Mouse (Mus musculus) hindbrain, embryonic 13.5 days (tissue): ENCODE data around the gene Icos. TPM values are rescaled to one million over a fixed set of nuclear protein-coding genes. Genes with fewer than 3 reads are reported as not detected.
A peak's percentile ranks its signal among the peaks of the same experiment; 100 is the strongest.

ENCODE experiments used
- ATAC-seq: fragments of 200-750 bp; cut with Nextera tagmentation; 2 replicates; pipeline ENCODE4 v1.8.0; 2017; ENCODE audit warnings: moderate TSS enrichment; ENCODE audit not compliant: low FRiP score
- H3K27ac ChIP-seq: fragments of 300-500 bp; sonication (generic); 2 replicates; pipeline ENCODE4 v1.5.1; 2015; ENCODE audit warnings: inconsistent platforms, mild to moderate bottlenecking, moderate library complexity
- H3K27me3 ChIP-seq: fragments of 300-500 bp; sonication (generic); 2 replicates; pipeline ENCODE4 v1.6.1; 2015; ENCODE audit warnings: mild to moderate bottlenecking, inconsistent platforms
- H3K36me3 ChIP-seq: fragments of 300-500 bp; sonication (generic); 2 replicates; pipeline ENCODE4 v1.6.1; 2015; ENCODE audit warnings: mild to moderate bottlenecking, inconsistent platforms
- H3K4me1 ChIP-seq: fragments of 300-500 bp; sonication (generic); replicated peaks from 2 replicates; pipeline ENCODE4 v1.6.1; 2015; ENCODE audit warnings: inconsistent platforms
- H3K4me2 ChIP-seq: fragments of 300-500 bp; sonication (generic); 2 replicates; pipeline ENCODE4 v1.6.1; 2015; ENCODE audit warnings: inconsistent platforms, mild to moderate bottlenecking, moderate library complexity
- H3K4me3 ChIP-seq: fragments of 300-500 bp; sonication (generic); 2 replicates; pipeline ENCODE4 v1.5.1; 2015; ENCODE audit warnings: mild to moderate bottlenecking, inconsistent platforms
- H3K9ac ChIP-seq: fragments of 300-500 bp; sonication (generic); 2 replicates; pipeline ENCODE4 v1.6.1; 2015; ENCODE audit warnings: mild to moderate bottlenecking, inconsistent platforms
- H3K9me3 ChIP-seq: fragments of 300-500 bp; sonication (generic); 2 replicates; pipeline ENCODE4 v1.6.1; 2016; ENCODE audit warnings: inconsistent platforms
- WGBS: fragments of 180-500 bp; shearing (Covaris S2); methylation state at CpG from one replicate; pipeline ENCODE4 v1.1.7; 2015; 5-methylcytosine and 5-hydroxymethylcytosine counted together
- polyA plus RNA-seq: library from polyadenylated mRNA; unstranded; fragments of >200 nt; fragmentation: Nextera tagmentation; extraction: Ambion mirVana; gene quantifications from 2 replicates; pipeline ENCODE4 v1.2.1, GENCODE M21; 2015

Icos gene
- polyA plus RNA-seq = 0.08 and 0.49 TPM in 2 replicates

DNA sequence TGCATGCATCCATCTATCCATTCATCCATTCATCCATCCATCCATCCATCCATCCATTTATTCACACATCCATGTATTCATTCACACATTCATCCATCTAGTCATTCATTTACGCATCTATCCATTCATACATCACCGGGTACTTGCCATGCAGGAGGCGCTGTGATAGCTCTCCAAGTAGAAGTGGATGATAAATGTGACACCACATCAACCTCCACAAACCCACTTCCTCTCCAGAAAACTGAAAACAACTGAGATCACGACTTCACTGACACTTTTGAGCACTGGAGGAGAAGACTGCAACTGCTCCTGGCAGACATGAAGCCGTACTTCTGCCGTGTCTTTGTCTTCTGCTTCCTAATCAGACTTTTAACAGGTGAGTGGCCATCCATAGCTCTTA, at the start of gene Icos:
Gene Icos (plus strand): TSS at position 287 of the 400 bp plus-strand sequence.
- no peak for ATAC-seq
- no peaks in the 10 kb centered on the region for H3K36me3 ChIP-seq
- H3K9me3 ChIP-seq = no peaks in the 10 kb centered on the region
- H3K27me3 ChIP-seq = no peaks in the 10 kb centered on the region
- no peak within 1 kb of the TSS for H3K4me3 ChIP-seq
- H3K27ac ChIP-seq = no peak within 1 kb of the TSS
- H3K9ac ChIP-seq = no peak within 1 kb of the TSS
- H3K4me1 ChIP-seq = 0 out of 2 replicates have a peak, but pooled peaks cover 4% of the 10 kb centered on the region
- 87% methylated on average over 6 of the region's 6 CpGs for WGBS
- no peak within 1 kb of the TSS for H3K4me2 ChIP-seq

DNA sequence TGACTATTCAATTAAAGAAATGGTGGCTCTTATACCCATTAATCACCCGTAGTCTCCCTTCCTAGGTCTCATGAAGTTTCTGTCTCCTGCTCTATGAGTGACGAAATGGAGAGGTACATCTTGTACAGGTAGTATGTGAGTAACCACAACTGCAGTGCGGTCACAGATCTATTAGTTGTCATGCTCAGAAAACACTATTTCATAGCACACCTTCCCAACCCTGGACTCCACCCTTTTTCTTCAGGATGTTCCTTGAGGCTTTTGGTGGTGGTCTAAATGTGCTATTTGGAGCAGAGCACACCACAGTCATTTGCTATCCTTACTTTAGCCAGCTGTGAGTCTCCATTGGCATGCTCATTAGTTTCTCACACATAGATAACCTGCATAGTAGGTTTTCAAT, 48.7 kb upstream of the Icos start:
- WGBS = 95% methylated on average over 3 of the region's 3 CpGs
- H3K4me3 ChIP-seq = no peak overlapping the region
- H3K4me2 ChIP-seq = no peak overlapping the region
- H3K27me3 ChIP-seq = no peaks in the 10 kb centered on the region
- H3K9ac ChIP-seq = no peak overlapping the region
- no peak overlapping the region for H3K27ac ChIP-seq
- no peaks in the 10 kb centered on the region for H3K4me1 ChIP-seq
- no peak for ATAC-seq
- no peaks in the 10 kb centered on the region for H3K9me3 ChIP-seq
- H3K36me3 ChIP-seq = no peaks in the 10 kb centered on the region

DNA sequence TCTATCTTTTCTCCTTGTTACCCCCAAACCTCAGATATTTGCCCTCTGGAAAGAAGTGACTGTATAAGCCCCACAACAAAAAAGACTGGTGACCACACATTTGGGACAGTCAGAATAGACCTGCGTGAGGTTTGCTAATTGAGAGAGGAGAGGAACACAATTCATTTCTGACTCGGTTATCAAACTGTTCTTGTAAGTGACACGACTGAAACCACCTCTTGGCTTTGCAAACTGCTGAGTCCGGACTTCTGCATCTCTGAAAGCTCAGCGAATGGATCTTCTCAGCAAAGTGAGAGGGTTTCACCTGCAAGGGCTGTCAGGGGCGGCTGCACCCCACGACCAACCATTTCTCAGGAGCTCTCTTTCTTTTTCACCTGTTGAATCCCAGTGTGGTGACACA, 47.3 kb upstream of the Icos start:
- Histone ChIP-seq H3K27me3 (no peaks in the 10 kb centered on the region), H3K36me3 (no peaks in the 10 kb centered on the region), H3K27ac (no peak overlapping the region), H3K4me3 (no peak overlapping the region), H3K9ac (no peak overlapping the region), H3K4me2 (no peak overlapping the region), H3K9me3 (no peaks in the 10 kb centered on the region), H3K4me1 (no peaks in the 10 kb centered on the region)
- ATAC-seq = no peak
- 85% methylated on average over 7 of the region's 7 CpGs for WGBS

DNA sequence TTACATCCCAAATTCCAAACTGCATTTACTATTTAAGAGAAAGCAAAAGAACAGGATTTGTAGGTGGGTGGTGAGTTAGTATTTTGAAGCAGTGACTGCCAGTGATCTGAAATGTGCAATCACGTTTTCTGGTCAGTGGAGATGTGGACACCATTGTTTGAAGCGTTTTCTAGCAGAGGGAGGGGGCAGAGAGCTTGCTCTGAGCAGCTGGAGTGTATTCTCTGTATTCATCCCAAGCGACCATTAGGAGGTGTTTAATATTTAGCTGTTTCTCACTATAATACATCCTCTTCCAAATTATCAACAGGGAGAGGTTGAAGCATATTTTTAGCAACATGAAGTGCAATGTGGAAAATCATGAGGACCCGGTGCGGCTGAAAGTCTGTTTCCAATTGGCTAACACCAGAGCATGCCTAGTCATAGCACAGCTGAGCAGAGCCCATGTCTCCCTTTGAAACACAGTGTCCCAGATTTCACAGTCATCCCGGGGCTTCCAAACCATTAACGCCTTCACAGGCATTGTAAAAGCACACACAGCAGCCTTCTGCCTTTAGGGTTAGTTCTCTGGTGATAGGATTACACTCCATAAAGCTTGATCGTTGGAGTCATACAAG, 41.7 kb upstream of the Icos start:
- Histone ChIP-seq H3K27me3 (no peaks in the 10 kb centered on the region), H3K4me3 (no peak overlapping the region), H3K9ac (no peak overlapping the region), H3K4me1 (no peaks in the 10 kb centered on the region; the same call in none of the 2 replicates), H3K27ac (no peak overlapping the region), H3K9me3 (no peaks in the 10 kb centered on the region), H3K36me3 (no peaks in the 10 kb centered on the region), H3K4me2 (peak overlapping the region; percentile 3; the same call in 1 of the 2 replicates)
- ATAC-seq = peak; percentile 65; the same call in 1 of the 2 replicates
- 49% methylated on average over 8 of the region's 8 CpGs for WGBS

DNA sequence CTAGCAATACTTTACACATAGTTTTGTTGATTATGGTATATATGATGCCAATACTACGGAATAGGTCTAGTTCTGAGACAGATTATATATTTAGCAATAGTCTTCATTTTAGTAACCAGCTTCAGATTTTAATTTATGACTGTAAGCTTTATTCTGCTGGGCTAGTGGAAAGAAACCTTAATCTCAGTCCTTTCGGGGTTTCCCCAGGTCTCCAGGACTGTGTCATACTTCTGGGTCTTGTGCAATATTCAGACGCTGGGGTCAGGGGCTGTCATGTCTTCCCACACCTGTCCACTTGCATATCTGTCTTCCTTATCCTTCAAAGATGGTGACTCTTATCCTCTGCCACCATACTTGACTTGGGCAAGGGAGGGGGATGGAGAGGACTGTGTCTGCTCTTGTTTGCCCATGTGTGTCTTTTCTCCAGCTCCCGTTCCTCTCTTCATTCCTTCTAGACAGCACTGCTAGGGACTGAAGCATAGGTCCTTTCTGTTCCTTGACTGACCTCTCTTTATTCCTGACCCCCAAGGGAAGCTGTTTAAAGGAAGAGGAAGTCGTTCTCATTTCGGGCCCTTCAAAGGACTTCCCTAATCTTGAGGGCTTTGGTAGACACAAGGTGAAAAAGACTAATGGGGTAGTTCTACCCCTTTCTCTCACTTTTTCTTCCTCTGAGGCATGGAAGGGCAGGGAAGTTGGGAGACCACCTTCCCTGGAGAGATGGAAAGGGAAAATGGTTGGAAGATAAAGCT, 40.6 kb upstream of the Icos start:
- Histone ChIP-seq H3K4me2 (no peak overlapping the region), H3K9me3 (no peaks in the 10 kb centered on the region), H3K4me1 (no peaks in the 10 kb centered on the region; the same call in none of the 2 replicates), H3K4me3 (no peak overlapping the region), H3K27me3 (no peaks in the 10 kb centered on the region), H3K27ac (no peak overlapping the region), H3K9ac (no peak overlapping the region), H3K36me3 (no peaks in the 10 kb centered on the region)
- WGBS = 88% methylated on average over 6 of the region's 6 CpGs
- ATAC-seq = no peak

DNA sequence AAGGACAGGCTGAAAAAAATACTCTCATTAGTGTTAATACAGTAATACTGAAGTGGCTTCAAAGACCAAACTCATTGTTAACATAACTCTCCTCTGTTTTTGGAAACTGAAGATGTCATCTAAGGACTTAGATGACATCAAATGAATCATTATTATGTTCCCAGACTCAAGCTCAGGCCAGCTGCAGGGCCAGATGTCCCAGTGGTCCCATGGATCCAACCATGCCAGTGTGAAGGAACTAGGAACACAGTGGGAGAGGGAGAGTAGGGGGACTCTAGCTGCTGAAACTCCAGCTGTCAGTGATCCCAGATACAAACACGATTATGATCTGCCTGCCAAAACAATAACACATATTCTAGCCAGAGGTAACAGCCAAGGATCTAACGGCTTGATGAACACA, 39.5 kb upstream of the Icos start:
- H3K9ac ChIP-seq = no peak overlapping the region
- H3K27ac ChIP-seq = no peak overlapping the region
- no peaks in the 10 kb centered on the region for H3K9me3 ChIP-seq
- H3K4me2 ChIP-seq = no peak overlapping the region
- no peak overlapping the region for H3K4me3 ChIP-seq
- H3K4me1 ChIP-seq = no peaks in the 10 kb centered on the region; the same call in none of the 2 replicates
- no peaks in the 10 kb centered on the region for H3K27me3 ChIP-seq
- ATAC-seq = no peak
- 87% methylated on average over 2 of the region's 2 CpGs for WGBS
- H3K36me3 ChIP-seq = no peaks in the 10 kb centered on the region

DNA sequence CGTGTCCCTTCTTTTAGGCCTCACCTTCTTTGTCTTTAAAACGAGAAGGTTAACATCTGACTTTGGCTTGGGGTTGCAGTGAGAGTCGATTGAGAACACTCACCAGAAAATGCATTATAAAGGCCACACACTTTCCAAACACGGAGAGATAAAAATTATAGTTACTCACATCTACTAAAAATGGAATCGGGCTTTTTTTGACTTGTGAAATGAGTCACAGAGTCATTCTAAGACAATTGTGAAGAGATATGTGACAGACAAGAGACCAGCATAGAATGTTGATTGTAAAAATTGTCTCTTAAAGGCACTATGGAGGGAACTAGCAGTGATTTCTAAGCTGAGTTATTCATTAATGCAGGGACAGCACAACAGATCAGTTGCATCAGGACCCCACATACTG, 38.8 kb upstream of the Icos start:
- ATAC-seq = no peak

DNA sequence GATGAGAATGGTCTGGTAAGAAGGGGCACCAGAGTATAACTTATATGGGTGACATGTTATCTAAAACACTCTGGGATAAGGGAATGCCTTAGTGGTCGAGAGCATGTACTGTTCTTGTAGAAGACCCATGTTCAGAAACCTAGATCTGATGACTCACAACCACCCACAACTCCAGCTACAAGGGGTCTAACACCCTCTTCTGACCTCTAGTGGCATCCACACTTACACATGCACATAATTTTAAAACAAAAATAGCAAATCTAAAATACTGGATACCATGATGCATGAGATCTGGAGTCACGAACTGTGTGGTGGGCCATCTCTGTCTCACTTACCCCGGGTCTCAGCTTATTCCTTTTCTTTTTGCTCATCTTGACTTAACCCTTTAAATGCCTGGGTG, 37.7 kb upstream of the Icos start:
- H3K27me3 ChIP-seq = no peaks in the 10 kb centered on the region
- no peak overlapping the region for H3K4me3 ChIP-seq
- H3K9ac ChIP-seq = no peak overlapping the region
- H3K4me1 ChIP-seq = no peaks in the 10 kb centered on the region; the same call in none of the 2 replicates
- no peaks in the 10 kb centered on the region for H3K36me3 ChIP-seq
- ATAC-seq = no peak
- no peak overlapping the region for H3K27ac ChIP-seq
- 88% methylated on average over 3 of the region's 3 CpGs for WGBS
- no peak overlapping the region for H3K4me2 ChIP-seq
- H3K9me3 ChIP-seq = no peaks in the 10 kb centered on the region

More for the DNA sequence above, 38.8 kb upstream of the Icos start:
- Histone ChIP-seq H3K4me1 (no peaks in the 10 kb centered on the region; the same call in none of the 2 replicates), H3K27ac (no peak overlapping the region), H3K4me2 (no peak overlapping the region), H3K27me3 (no peaks in the 10 kb centered on the region), H3K9me3 (no peaks in the 10 kb centered on the region), H3K36me3 (no peaks in the 10 kb centered on the region), H3K4me3 (no peak overlapping the region), H3K9ac (no peak overlapping the region)
- 87% methylated on average over 5 of the region's 5 CpGs for WGBS

DNA sequence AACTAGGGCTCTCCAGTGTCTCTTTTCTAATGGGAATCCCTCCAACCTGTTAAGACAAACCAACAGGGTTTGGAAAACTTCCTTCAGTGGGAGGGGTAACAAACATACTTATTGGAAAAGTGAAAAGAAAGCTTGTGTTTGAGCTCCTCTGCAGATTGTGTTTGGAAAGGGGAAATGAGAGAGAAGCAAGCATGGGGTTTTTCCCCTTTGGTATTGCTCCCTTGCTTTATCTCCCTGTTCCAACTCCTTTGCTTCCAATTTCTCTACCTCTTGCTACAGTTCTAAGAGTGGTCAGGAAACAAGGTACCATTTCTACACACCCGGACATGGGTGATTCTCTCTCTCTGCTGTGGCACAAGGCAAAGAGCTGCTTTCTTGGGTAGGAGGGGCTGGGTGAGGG, 37.1 kb upstream of the Icos start:
- 79% methylated on average over 1 of the region's 1 CpGs for WGBS
- Histone ChIP-seq H3K9ac (no peak overlapping the region), H3K4me2 (no peak overlapping the region)

DNA sequence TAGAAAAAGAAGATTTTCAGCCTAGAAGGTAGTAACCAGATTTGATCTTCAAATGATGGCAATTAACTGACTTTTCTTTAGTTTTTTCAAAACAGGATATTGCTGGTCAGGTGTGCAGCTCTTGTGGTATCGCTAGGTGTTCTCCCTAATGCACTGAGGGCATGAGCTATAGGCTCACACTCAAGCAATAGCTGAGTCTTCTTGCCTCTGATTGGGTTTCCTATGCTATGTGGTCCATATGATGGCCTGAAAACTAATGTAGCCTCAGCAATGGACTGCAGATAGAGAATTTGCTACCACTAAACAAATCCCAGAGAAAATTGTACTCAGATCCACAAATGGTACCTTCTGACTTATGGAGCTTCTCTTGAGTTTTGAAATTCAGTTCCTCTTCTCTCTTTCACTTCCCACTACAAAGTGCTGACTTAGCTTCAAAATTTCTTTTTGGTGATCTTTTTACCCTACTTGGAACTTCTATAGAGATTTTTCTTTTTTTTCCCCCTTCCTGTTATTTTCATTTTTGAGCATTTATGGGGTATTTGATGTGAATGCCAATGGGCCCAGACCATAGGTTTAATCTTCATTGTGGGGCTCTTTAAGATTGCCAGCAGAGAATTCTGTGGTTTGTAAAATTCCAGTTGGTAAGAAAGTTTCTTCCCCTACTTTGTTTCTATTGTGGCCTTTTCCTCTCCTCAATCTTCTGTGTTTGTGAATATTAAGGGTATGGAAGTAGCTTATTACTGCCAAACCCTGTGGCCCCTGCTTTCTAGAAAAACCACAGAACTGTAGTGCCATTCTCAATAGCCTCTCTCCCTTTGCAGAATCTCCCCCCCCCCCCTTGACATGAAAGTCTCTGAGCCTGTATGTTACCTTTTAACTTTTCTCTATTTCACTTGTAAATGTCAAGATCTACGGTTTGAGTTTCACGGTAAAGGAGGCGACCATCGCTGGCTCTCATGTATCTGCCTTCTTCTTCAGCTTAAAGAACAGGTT, 36.4 kb upstream of the Icos start:
- no peak overlapping the region for H3K4me2 ChIP-seq
- H3K27me3 ChIP-seq = no peaks in the 10 kb centered on the region
- no peaks in the 10 kb centered on the region for H3K9me3 ChIP-seq
- WGBS = 96% methylated on average over 5 of the region's 5 CpGs
- ATAC-seq = no peak
- no peak overlapping the region for H3K27ac ChIP-seq
- no peak overlapping the region for H3K9ac ChIP-seq
- H3K4me3 ChIP-seq = no peak overlapping the region
- H3K4me1 ChIP-seq = no peaks in the 10 kb centered on the region; the same call in 1 of the 2 replicates
- H3K36me3 ChIP-seq = no peaks in the 10 kb centered on the region

More for the DNA sequence above, 37.1 kb upstream of the Icos start:
- H3K4me3 ChIP-seq = no peak overlapping the region
- H3K27ac ChIP-seq = no peak overlapping the region
- H3K36me3 ChIP-seq = no peaks in the 10 kb centered on the region
- H3K4me1 ChIP-seq = no peaks in the 10 kb centered on the region; the same call in none of the 2 replicates
- ATAC-seq = no peak
- no peaks in the 10 kb centered on the region for H3K9me3 ChIP-seq
- H3K27me3 ChIP-seq = no peaks in the 10 kb centered on the region

DNA sequence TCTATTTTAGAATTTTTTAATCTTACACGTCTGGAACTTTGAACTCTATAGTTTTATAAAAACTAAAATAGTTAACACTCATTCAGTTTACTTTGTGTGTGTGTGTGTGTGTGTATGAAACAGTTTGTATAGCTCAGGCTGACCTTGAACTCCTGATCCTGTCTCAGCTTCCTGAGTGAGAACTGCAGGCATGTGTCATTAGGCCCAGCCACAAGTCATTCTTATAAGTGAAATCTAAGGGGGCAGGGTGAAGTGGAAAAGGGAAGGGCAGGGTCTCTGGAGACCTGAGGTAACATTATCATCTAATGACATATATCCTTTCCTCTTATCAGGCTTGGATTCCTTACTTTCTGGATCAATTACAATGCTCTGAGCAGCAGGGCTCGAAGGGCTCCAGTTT, 34.8 kb upstream of the Icos start:
- WGBS = 77% methylated on average over 2 of the region's 2 CpGs
- H3K4me3 ChIP-seq = no peak overlapping the region

More for the DNA sequence above, 34.8 kb upstream of the Icos start:
- no peaks in the 10 kb centered on the region for H3K36me3 ChIP-seq
- H3K9ac ChIP-seq = no peak overlapping the region
- H3K4me1 ChIP-seq = no peaks in the 10 kb centered on the region
- H3K27me3 ChIP-seq = no peaks in the 10 kb centered on the region
- H3K4me2 ChIP-seq = no peak overlapping the region
- no peak for ATAC-seq
- H3K27ac ChIP-seq = no peak overlapping the region
- no peaks in the 10 kb centered on the region for H3K9me3 ChIP-seq
